Mouse (Mus musculus) ES-E14 (cell line): ENCODE results near the gene Surf6.

Experiments used
- HCFC1 ChIP-seq: IDR thresholded peaks from 2 replicates; pipeline ENCODE4 v1.6.1; 2012; ENCODE audit warnings: low read length, inconsistent platforms, borderline replicate concordance; ENCODE audit not compliant: insufficient read depth
- MAFK ChIP-seq: IDR thresholded peaks from 2 replicates; pipeline ENCODE4 v1.6.1; 2014; ENCODE audit warnings: mild to moderate bottlenecking, low read depth, low read length, inconsistent platforms; ENCODE audit not compliant: insufficient read depth
- ZC3H11A ChIP-seq: IDR thresholded peaks from 2 replicates; pipeline ENCODE4 v1.6.1; 2012; ENCODE audit warnings: low read depth, mild to moderate bottlenecking, inconsistent platforms, low read length, borderline replicate concordance
- ZNF384 ChIP-seq: IDR thresholded peaks from 2 replicates; pipeline ENCODE4 v1.6.1; 2012; ENCODE audit warnings: low read depth, low read length, inconsistent platforms

DNA sequence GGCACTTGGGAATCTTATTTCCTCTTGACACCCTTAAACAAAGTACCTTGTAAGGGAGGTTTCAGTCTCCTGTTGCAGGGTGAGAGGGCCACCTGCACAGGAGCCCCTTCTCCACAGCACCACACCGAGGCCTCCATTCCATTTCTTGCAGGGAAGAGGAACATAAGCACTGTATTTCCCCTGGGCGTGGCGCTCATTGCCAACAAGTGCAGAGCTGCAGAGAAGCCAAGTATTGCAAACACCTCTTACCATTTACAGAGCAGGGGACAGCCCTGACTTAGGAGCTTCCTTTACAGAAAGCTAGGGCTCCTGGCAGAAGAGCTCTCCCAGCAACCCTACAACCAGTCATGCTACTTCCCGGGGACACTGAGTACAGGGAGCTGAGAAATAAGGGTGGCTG is 49.5 kb upstream of the Surf6 start:
- TF ChIP-seq ZNF384 (no peak), MAFK (no peak), ZC3H11A (no peak), HCFC1 (no peak)
